Mouse (Mus musculus): ENCODE results near the gene Rbm33. TPM values are rescaled to one million over a fixed set of nuclear protein-coding genes. Genes with fewer than 3 reads are reported as not detected.

Gene Rbm33
- polyA plus RNA-seq, 1 experiment from 2014 or later: 17.5 TPM

GRCm38 (mm10) chr5:28387531-28388179 lies 70.7 kb downstream of the Rbm33 start:
- no peak for DNase-seq (ENCODE audit: low spot score)
- no peak overlapping the region for H3K4me2 ChIP-seq (ENCODE audit: low read length)
- WGBS: 92% methylated on average over 9 of the region's 9 CpGs
- H3K27me3 ChIP-seq (replicated peaks; ENCODE audit: control insufficient read depth, insufficient read depth, low read length): no peaks in the 10 kb centered on the region
- H3K9ac ChIP-seq (ENCODE audit: low read length): no peak overlapping the region
- no peaks in the 10 kb centered on the region for H3K9me3 ChIP-seq (ENCODE audit: control insufficient read depth, low read length)
- H3K4me3 ChIP-seq (ENCODE audit: low read depth, low read length): no peak overlapping the region
- peaks cover 64% of the 10 kb centered on the region for H3K36me3 ChIP-seq (ENCODE audit: control insufficient read depth, insufficient read depth, low read length)
- H3K27ac ChIP-seq (ENCODE audit: low read depth): no peak overlapping the region
- ATAC-seq (replicated peaks; ENCODE audit: low FRiP score, low TSS enrichment, low read depth): no peak
- no peaks in the 10 kb centered on the region for H3K4me1 ChIP-seq (replicated peaks; ENCODE audit: control insufficient read depth, insufficient read depth, low read length)

- WGBS: 60% methylated on average over 3 of the region's 3 CpGs
- H3K9ac ChIP-seq (ENCODE audit: low read length): no peak overlapping the region
Measured at GRCm38 (mm10) chr5:28388184-28388583, 71.3 kb downstream of the Rbm33 start.

GRCm38 (mm10) chr5:28390189-28390588 lies 73.3 kb downstream of the Rbm33 start:
- 94% methylated on average over 6 of the region's 6 CpGs for WGBS
- H3K4me2 ChIP-seq (ENCODE audit: low read length): no peak overlapping the region
- no peak overlapping the region for H3K9ac ChIP-seq (ENCODE audit: low read length)
- ATAC-seq (replicated peaks; ENCODE audit: low FRiP score, low TSS enrichment, low read depth): no peak
- H3K27ac ChIP-seq (ENCODE audit: low read depth): no peak overlapping the region
- H3K4me3 ChIP-seq (ENCODE audit: low read depth, low read length): no peak overlapping the region
- H3K27me3 ChIP-seq (replicated peaks; ENCODE audit: control insufficient read depth, insufficient read depth, low read length): no peaks in the 10 kb centered on the region
- H3K9me3 ChIP-seq (ENCODE audit: control insufficient read depth, low read length): no peaks in the 10 kb centered on the region
- peaks cover 79% of the 10 kb centered on the region for H3K36me3 ChIP-seq (ENCODE audit: control insufficient read depth, insufficient read depth, low read length)
- DNase-seq (ENCODE audit: low spot score): no peak
- H3K4me1 ChIP-seq (replicated peaks; ENCODE audit: control insufficient read depth, insufficient read depth, low read length): no peaks in the 10 kb centered on the region

More at GRCm38 (mm10) chr5:28388184-28388583, 71.3 kb downstream of the Rbm33 start:
- H3K27ac ChIP-seq (ENCODE audit: low read depth): no peak overlapping the region
- no peaks in the 10 kb centered on the region for H3K4me1 ChIP-seq (replicated peaks; ENCODE audit: control insufficient read depth, insufficient read depth, low read length)
- no peak overlapping the region for H3K4me3 ChIP-seq (ENCODE audit: low read depth, low read length)
- no peaks in the 10 kb centered on the region for H3K27me3 ChIP-seq (replicated peaks; ENCODE audit: control insufficient read depth, insufficient read depth, low read length)
- ATAC-seq (replicated peaks; ENCODE audit: low FRiP score, low TSS enrichment, low read depth) (0 out of 2 replicates have a peak, but pooled peaks have one; percentile 27), DNase-seq (ENCODE audit: low spot score) (peak; percentile 76)
- H3K9me3 ChIP-seq (ENCODE audit: control insufficient read depth, low read length): no peaks in the 10 kb centered on the region
- no peak overlapping the region for H3K4me2 ChIP-seq (ENCODE audit: low read length)
- H3K36me3 ChIP-seq (ENCODE audit: control insufficient read depth, insufficient read depth, low read length): peaks cover 65% of the 10 kb centered on the region

GRCm38 (mm10) chr5:28397344-28397743 lies 80.4 kb downstream of the Rbm33 start:
- Histone ChIP-seq H3K9ac (ENCODE audit: low read length) (no peak overlapping the region), H3K4me1 (replicated peaks; ENCODE audit: control insufficient read depth, insufficient read depth, low read length) (peaks cover 7% of the 10 kb centered on the region; the same call in 1 of the 2 replicates), H3K27ac (ENCODE audit: low read depth) (no peak overlapping the region), H3K36me3 (ENCODE audit: control insufficient read depth, insufficient read depth, low read length) (peaks cover 53% of the 10 kb centered on the region), H3K9me3 (ENCODE audit: control insufficient read depth, low read length) (no peaks in the 10 kb centered on the region), H3K4me3 (ENCODE audit: low read depth, low read length) (no peak overlapping the region), H3K4me2 (ENCODE audit: low read length) (no peak overlapping the region), H3K27me3 (replicated peaks; ENCODE audit: control insufficient read depth, insufficient read depth, low read length) (no peaks in the 10 kb centered on the region)
- no peak for ATAC-seq (replicated peaks; ENCODE audit: low FRiP score, low TSS enrichment, low read depth)
- no peak for DNase-seq (ENCODE audit: low spot score)
- WGBS: 92% methylated on average over 2 of the region's 2 CpGs

GRCm38 (mm10) chr5:28398736-28399135 lies 81.8 kb downstream of the Rbm33 start:
- Histone ChIP-seq H3K27ac (ENCODE audit: low read depth) (peak overlapping the region; percentile 6; the same call in 1 of the 2 replicates), H3K9ac (ENCODE audit: low read length) (no peak overlapping the region), H3K27me3 (replicated peaks; ENCODE audit: control insufficient read depth, insufficient read depth, low read length) (no peaks in the 10 kb centered on the region), H3K4me2 (ENCODE audit: low read length) (no peak overlapping the region), H3K4me3 (ENCODE audit: low read depth, low read length) (no peak overlapping the region), H3K36me3 (ENCODE audit: control insufficient read depth, insufficient read depth, low read length) (peaks cover 52% of the 10 kb centered on the region), H3K4me1 (replicated peaks; ENCODE audit: control insufficient read depth, insufficient read depth, low read length) (peaks cover 13% of the 10 kb centered on the region; the same call in 1 of the 2 replicates), H3K9me3 (ENCODE audit: control insufficient read depth, low read length) (no peaks in the 10 kb centered on the region)
- no peak for ATAC-seq (replicated peaks; ENCODE audit: low FRiP score, low TSS enrichment, low read depth)
- DNase-seq (ENCODE audit: low spot score): no peak
- 38% methylated on average over 3 of the region's 3 CpGs for WGBS

GRCm38 (mm10) chr5:28399451-28400115 lies 82.7 kb downstream of the Rbm33 start:
- peaks cover 13% of the 10 kb centered on the region; the same call in 1 of the 2 replicates for H3K4me1 ChIP-seq (replicated peaks; ENCODE audit: control insufficient read depth, insufficient read depth, low read length)
- H3K36me3 ChIP-seq (ENCODE audit: control insufficient read depth, insufficient read depth, low read length): peaks cover 43% of the 10 kb centered on the region
- DNase-seq (ENCODE audit: low spot score): no peak
- H3K4me3 ChIP-seq (ENCODE audit: low read depth, low read length): no peak overlapping the region
- no peak overlapping the region for H3K4me2 ChIP-seq (ENCODE audit: low read length)
- no peaks in the 10 kb centered on the region for H3K9me3 ChIP-seq (ENCODE audit: control insufficient read depth, low read length)
- 0 out of 2 replicates have a peak overlapping the region, but pooled peaks have one; percentile 6 for H3K27ac ChIP-seq (ENCODE audit: low read depth)
- 68% methylated on average over 2 of the region's 2 CpGs for WGBS
- H3K9ac ChIP-seq (ENCODE audit: low read length): no peak overlapping the region
- H3K27me3 ChIP-seq (replicated peaks; ENCODE audit: control insufficient read depth, insufficient read depth, low read length): no peaks in the 10 kb centered on the region
- 0 out of 2 replicates have a peak, but pooled peaks have one; percentile 36 for ATAC-seq (replicated peaks; ENCODE audit: low FRiP score, low TSS enrichment, low read depth)

GRCm38 (mm10) chr5:28402756-28403155 lies 85.8 kb downstream of the Rbm33 start:
- no peak overlapping the region for H3K4me3 ChIP-seq (ENCODE audit: low read depth, low read length)
- no peaks in the 10 kb centered on the region for H3K27me3 ChIP-seq (replicated peaks; ENCODE audit: control insufficient read depth, insufficient read depth, low read length)
- H3K4me2 ChIP-seq (ENCODE audit: low read length): no peak overlapping the region
- peaks cover 24% of the 10 kb centered on the region for H3K36me3 ChIP-seq (ENCODE audit: control insufficient read depth, insufficient read depth, low read length)
- peaks cover 13% of the 10 kb centered on the region; the same call in 1 of the 2 replicates for H3K4me1 ChIP-seq (replicated peaks; ENCODE audit: control insufficient read depth, insufficient read depth, low read length)
- H3K9ac ChIP-seq (ENCODE audit: low read length): no peak overlapping the region
- 79% methylated on average over 1 of the region's 1 CpGs for WGBS
- H3K27ac ChIP-seq (ENCODE audit: low read depth): no peak overlapping the region
- ATAC-seq (replicated peaks; ENCODE audit: low FRiP score, low TSS enrichment, low read depth) (no peak), DNase-seq (ENCODE audit: low spot score) (no peak)
- H3K9me3 ChIP-seq (ENCODE audit: control insufficient read depth, low read length): no peaks in the 10 kb centered on the region

GRCm38 (mm10) chr5:28406662-28407061 lies 89.7 kb downstream of the Rbm33 start:
- ATAC-seq (replicated peaks; ENCODE audit: low FRiP score, low TSS enrichment, low read depth) (no peak), DNase-seq (ENCODE audit: low spot score) (no peak)
- Histone ChIP-seq H3K4me3 (ENCODE audit: low read depth, low read length) (no peak overlapping the region), H3K4me2 (ENCODE audit: low read length) (no peak overlapping the region), H3K4me1 (replicated peaks; ENCODE audit: control insufficient read depth, insufficient read depth, low read length) (peaks cover 7% of the 10 kb centered on the region; the same call in 1 of the 2 replicates), H3K9me3 (ENCODE audit: control insufficient read depth, low read length) (no peaks in the 10 kb centered on the region), H3K36me3 (ENCODE audit: control insufficient read depth, insufficient read depth, low read length) (peaks cover 45% of the 10 kb centered on the region), H3K9ac (ENCODE audit: low read length) (no peak overlapping the region), H3K27ac (ENCODE audit: low read depth) (no peak overlapping the region), H3K27me3 (replicated peaks; ENCODE audit: control insufficient read depth, insufficient read depth, low read length) (no peaks in the 10 kb centered on the region)
- 70% methylated on average over 3 of the region's 3 CpGs for WGBS
